Mouse (Mus musculus) spleen, adult 2 months (tissue): ENCODE measurements at regions not wholly inside any gene's neighbourhood (a gene's known extent, or its start where the extent isn't known, plus 50 kb on each side); places are given as distances from the start of the nearest gene placed in this dataset.

Source experiments
- DNase-seq, 2 experiments: peaks; one replicate each; pipeline versions ENCODE4 v3.0.0 to v3.0.0-alpha.2; 2012 to 2021; ENCODE audit warnings: low spot score in 2 of 2, low read depth in 1 of 2
- H3K27ac ChIP-seq: fragments of 200-500 bp; 2 replicates; pipeline ENCODE4 v1.5.1; 2012; ENCODE audit warnings: low read length, inconsistent platforms; ENCODE audit not compliant: insufficient read depth
- H3K27me3 ChIP-seq: fragments of 200-500 bp; 2 replicates; pipeline ENCODE4 v1.6.1; 2012; ENCODE audit warnings: mild to moderate bottlenecking, moderate library complexity, low read length, inconsistent platforms; ENCODE audit not compliant: control insufficient read depth, insufficient read depth
- H3K36me3 ChIP-seq: fragments of 200-500 bp; 2 replicates; pipeline ENCODE4 v1.6.1; 2012; ENCODE audit warnings: mild to moderate bottlenecking, low read length, inconsistent platforms; ENCODE audit not compliant: control insufficient read depth, insufficient read depth
- H3K4me1 ChIP-seq: fragments of 200-500 bp; 2 replicates; pipeline ENCODE4 v1.6.1; 2011; ENCODE audit warnings: inconsistent platforms; ENCODE audit not compliant: control insufficient read depth, insufficient read depth, insufficient read length
- H3K4me3 ChIP-seq: fragments of 200-500 bp; 2 replicates; pipeline ENCODE4 v1.5.1; 2011; ENCODE audit warnings: mild to moderate bottlenecking, inconsistent platforms; ENCODE audit not compliant: insufficient read depth, insufficient read length; ENCODE audit errors: extremely low read depth
- CTCF ChIP-seq: fragments of 200-500 bp; IDR thresholded peaks from 2 replicates; pipeline ENCODE4 v1.5.1; 2011; ENCODE audit warnings: mild to moderate bottlenecking, inconsistent platforms; ENCODE audit not compliant: insufficient read depth, insufficient read length, insufficient replicate concordance; ENCODE audit errors: extremely low read depth
- POLR2A ChIP-seq: fragments of 200-500 bp; IDR thresholded peaks from 2 replicates; pipeline ENCODE4 v1.6.1; 2011; ENCODE audit warnings: low read depth, low read length, inconsistent platforms
- WGBS: fragments of 180-500 bp; shearing (Covaris S2); methylation state at CpG from one replicate; pipeline ENCODE4 v1.1.7; 2018; 5-methylcytosine and 5-hydroxymethylcytosine counted together

GRCm38 (mm10) chr9:83276291-83276690, 129.8 kb upstream of the Hmgn3 start:
- DNase-seq = no peak
- no peak overlapping the region for H3K4me3 ChIP-seq
- 93% methylated on average over 5 of the region's 5 CpGs for WGBS

DNA sequence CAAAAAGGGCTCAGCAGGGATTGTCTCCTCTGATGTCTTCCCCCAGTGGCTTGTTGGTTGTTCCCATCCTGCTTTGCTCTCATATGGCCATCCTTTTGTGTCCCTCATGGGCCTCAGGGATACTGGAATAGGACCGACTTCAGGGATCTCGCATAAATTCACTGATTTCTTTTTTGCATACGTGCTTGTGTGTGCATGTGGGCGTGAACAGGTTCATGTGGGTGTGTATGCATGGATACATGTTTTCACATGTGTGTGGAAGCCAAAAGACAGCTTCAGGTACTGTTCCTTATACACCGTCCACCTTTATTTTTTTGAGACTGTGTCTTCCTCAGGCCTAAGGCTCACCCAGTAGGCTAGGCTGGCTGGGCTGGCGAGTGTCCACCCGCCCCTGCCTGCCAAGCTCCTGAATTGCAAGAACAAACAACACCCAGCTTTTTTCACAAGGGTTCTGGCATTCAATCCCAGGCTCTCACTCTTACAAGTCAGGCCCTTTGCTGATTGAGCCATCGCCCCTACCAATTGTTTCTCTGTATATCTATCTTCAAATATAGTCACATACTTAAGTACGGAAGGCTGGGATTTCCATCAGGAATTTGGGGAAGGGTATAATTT, 127.0 kb upstream of the Hmgn3 start:
- Histone ChIP-seq H3K27ac (no peak overlapping the region), H3K36me3 (no peaks in the 10 kb centered on the region), H3K4me1 (peaks cover 7% of the 10 kb centered on the region; the same call in 1 of the 2 replicates), H3K27me3 (no peaks in the 10 kb centered on the region), H3K4me3 (no peak overlapping the region)
- 90% methylated on average over 9 of the region's 9 CpGs for WGBS
- TF ChIP-seq POLR2A (no peak), CTCF (no peak)
- DNase-seq = no peak

More at GRCm38 (mm10) chr9:83276291-83276690, 129.8 kb upstream of the Hmgn3 start:
- H3K36me3 ChIP-seq = no peaks in the 10 kb centered on the region
- peaks cover 7% of the 10 kb centered on the region; the same call in 1 of the 2 replicates for H3K4me1 ChIP-seq
- TF ChIP-seq POLR2A (no peak), CTCF (no peak)
- no peak overlapping the region for H3K27ac ChIP-seq
- no peaks in the 10 kb centered on the region for H3K27me3 ChIP-seq

DNA sequence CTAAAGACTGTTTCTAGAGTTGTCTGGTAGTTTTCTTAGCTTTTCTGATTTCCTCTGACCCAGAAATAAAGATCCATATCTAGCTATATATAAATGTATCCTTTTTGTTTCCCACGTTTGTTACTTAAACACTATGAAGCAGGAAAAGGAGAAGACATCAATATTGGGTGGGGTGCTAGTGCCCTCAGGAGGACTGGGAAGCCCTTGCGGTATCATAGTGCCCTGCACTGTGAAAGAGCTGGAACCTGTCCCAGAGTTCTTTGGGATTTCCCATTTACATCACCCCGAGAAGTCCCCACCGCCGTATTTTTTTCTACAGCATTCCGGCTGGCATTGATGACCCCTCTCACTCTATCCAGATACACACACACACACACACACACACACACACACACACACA, 119.3 kb upstream of the Hmgn3 start:
- TF ChIP-seq POLR2A (no peak), CTCF (no peak)
- no peak overlapping the region for H3K27ac ChIP-seq
- whole genome bisulfite sequencing = 75% methylated on average over 6 of the region's 6 CpGs
- H3K27me3 ChIP-seq = no peaks in the 10 kb centered on the region
- no peaks in the 10 kb centered on the region for H3K36me3 ChIP-seq
- H3K4me3 ChIP-seq = no peak overlapping the region
- no peak for DNase-seq
- no peaks in the 10 kb centered on the region for H3K4me1 ChIP-seq

DNA sequence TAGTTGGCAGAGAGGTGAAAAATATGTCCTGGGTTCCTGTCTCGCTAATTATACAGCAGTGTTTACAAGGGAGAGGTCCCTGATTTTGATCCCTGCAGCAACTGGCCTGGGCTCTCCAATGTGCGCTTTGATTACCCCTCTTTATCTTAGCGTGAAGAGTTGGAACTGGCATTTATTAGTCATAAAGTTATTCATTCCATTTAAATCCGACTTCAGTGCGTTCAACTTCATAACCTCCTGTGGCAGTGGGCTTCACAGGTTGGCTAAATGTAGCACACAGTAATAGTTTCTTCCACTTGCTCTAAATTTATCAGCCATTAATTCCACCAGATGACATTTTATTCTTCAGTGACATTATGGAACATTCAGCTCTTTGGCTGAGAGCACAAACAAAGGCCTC, 113.0 kb upstream of the Hmgn3 start:
- WGBS = 92% methylated on average over 5 of the region's 5 CpGs
- TF ChIP-seq CTCF = no peak
- no peak for TF ChIP-seq POLR2A

GRCm38 (mm10) chr9:83258986-83259385, 112.5 kb upstream of the Hmgn3 start:
- H3K27me3 ChIP-seq = no peaks in the 10 kb centered on the region
- H3K27ac ChIP-seq = no peak overlapping the region
- WGBS = 86% methylated on average over 3 of the region's 3 CpGs
- no peaks in the 10 kb centered on the region for H3K36me3 ChIP-seq
- no peak for DNase-seq
- TF ChIP-seq CTCF = no peak
- TF ChIP-seq POLR2A = no peak
- no peak overlapping the region for H3K4me3 ChIP-seq
- no peaks in the 10 kb centered on the region; the same call in 1 of the 2 replicates for H3K4me1 ChIP-seq

More for the DNA sequence above, 113.0 kb upstream of the Hmgn3 start:
- no peak for DNase-seq
- no peaks in the 10 kb centered on the region for H3K27me3 ChIP-seq
- H3K36me3 ChIP-seq = no peaks in the 10 kb centered on the region
- no peak overlapping the region for H3K4me3 ChIP-seq
- H3K4me1 ChIP-seq = no peaks in the 10 kb centered on the region; the same call in 1 of the 2 replicates
- no peak overlapping the region for H3K27ac ChIP-seq

DNA sequence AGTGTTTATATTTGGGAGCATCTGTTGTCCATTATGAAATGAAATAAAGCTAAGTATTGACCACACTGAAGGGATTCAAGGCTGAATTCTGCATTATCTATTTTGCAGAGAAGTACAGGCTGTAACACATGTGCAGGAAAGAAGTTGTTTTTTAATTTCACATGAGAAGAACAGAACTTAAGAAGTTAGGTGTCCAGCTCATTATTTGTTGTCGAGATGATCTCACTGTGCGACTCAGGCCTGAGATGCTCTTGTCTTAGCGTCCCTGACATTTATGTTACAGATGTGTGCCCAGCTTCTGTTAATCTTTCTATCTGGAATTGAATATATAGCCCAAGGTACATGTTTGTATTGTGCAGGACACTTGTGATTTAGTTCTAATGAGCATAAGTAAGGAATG, 112.0 kb upstream of the Hmgn3 start:
- Histone ChIP-seq H3K27me3 (no peaks in the 10 kb centered on the region), H3K36me3 (no peaks in the 10 kb centered on the region), H3K4me3 (no peak overlapping the region), H3K4me1 (no peaks in the 10 kb centered on the region; the same call in 1 of the 2 replicates), H3K27ac (no peak overlapping the region)
- 89% methylated on average over 3 of the region's 3 CpGs for WGBS
- TF ChIP-seq POLR2A (no peak), CTCF (no peak)
- no peak for DNase-seq

DNA sequence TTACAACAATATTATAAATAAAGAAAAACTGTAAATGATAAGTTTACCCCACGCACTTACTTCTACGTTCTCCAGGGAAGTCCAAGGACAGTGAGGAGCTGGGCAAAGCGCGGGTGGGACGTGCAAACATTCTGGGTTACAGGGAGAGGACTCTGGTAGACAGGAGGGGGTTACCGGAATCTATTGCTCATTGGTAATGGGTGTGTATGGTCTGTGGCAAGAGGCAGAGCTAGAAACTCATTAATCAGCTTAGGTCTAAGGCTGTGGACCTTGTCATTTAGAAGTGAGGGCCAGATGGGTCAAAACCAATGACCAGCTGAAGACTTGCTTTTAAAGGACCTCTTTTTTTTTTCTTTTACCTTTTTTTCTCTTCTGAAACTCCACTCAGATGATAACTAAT, 107.9 kb upstream of the Hmgn3 start:
- WGBS = 94% methylated on average over 6 of the region's 6 CpGs
- Histone ChIP-seq H3K27me3 (no peaks in the 10 kb centered on the region), H3K27ac (no peak overlapping the region), H3K36me3 (no peaks in the 10 kb centered on the region), H3K4me1 (no peaks in the 10 kb centered on the region; the same call in 1 of the 2 replicates), H3K4me3 (no peak overlapping the region)
- DNase-seq = no peak
- TF ChIP-seq CTCF = no peak
- TF ChIP-seq POLR2A = no peak
